Mouse (Mus musculus): ENCODE data around the gene Rpl37a.
A peak's percentile ranks its signal among the peaks of the same experiment; 100 is the strongest.

The Rpl37a gene

GRCm38 (mm10) chr1:72710753-72711653 is at the start of gene Rpl37a:
TSS of gene Rpl37a (plus strand) at chr1:72711290.
- DNase-seq (ENCODE audit: low spot score) = peak; percentile 100

- DNase-seq (ENCODE audit: low spot score) = no peak
These were observed 38.0 kb upstream of the Rpl37a start for GRCm38 (mm10) chr1:72673070-72673469.

- no peak for DNase-seq (ENCODE audit: low spot score)
These were observed 14.8 kb upstream of the Rpl37a start for GRCm38 (mm10) chr1:72696256-72696655.

GRCm38 (mm10) chr1:72698651-72699050 is 12.4 kb upstream of the Rpl37a start:
- DNase-seq (ENCODE audit: low spot score) = no peak

DNA sequence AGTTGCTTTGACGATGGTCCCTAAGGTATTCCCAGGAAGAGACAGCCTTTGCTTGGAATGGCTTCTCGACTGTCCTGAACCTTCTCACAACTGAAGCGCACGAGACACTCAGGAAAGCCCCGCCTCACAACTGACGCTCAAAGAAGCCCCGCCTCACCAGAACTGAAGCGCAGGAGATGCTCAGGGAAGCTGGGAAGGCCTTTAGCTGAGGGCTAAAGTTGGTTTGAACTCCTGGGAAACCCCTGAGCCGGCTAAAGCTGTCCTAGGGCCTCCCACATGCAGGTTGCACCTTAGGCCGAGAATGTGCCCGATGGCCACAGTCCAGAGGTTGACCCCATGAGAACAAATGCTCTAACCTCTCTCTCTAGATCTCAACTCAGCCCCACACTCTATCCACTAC is 10.6 kb upstream of the Rpl37a start, which contains the start of gene Ankar:
TSS of gene Ankar (minus strand) at position 101 of the 400 bp plus-strand sequence.
- DNase-seq (ENCODE audit: low spot score) = no peak

GRCm38 (mm10) chr1:72707525-72707924 is 3.6 kb upstream of the Rpl37a start:
- DNase-seq (ENCODE audit: low spot score) = no peak

DNA sequence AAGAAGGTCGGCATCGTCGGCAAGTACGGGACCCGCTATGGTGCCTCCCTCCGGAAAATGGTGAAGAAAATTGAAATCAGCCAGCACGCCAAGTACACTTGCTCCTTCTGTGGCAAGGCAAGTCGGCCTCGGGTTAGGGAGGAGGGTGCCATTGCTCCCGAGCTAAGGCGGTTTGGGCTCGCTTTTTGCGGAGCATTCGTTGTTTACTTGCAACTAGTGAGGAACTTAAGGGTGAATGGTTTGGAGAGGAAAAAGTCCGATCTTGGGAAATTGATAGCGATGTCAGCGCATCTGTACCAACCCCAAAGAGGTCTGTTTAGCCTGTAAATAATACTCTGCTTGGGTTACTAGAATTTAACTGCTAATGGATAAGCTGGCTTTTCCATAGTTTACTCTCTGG is 594 bp downstream of the Rpl37a start:
- no peak for DNase-seq (ENCODE audit: low spot score)

- DNase-seq (ENCODE audit: low spot score) = no peak
These were observed 3.5 kb downstream of the Rpl37a start for GRCm38 (mm10) chr1:72714547-72714946.

GRCm38 (mm10) chr1:72715065-72715464 is 4.0 kb downstream of the Rpl37a start:
- no peak for DNase-seq (ENCODE audit: low spot score)

GRCm38 (mm10) chr1:72715593-72716361 is 4.7 kb downstream of the Rpl37a start:
- DNase-seq (ENCODE audit: low spot score) = no peak

GRCm38 (mm10) chr1:72716421-72716820 is 5.3 kb downstream of the Rpl37a start:
- DNase-seq (ENCODE audit: low spot score) = no peak

DNA sequence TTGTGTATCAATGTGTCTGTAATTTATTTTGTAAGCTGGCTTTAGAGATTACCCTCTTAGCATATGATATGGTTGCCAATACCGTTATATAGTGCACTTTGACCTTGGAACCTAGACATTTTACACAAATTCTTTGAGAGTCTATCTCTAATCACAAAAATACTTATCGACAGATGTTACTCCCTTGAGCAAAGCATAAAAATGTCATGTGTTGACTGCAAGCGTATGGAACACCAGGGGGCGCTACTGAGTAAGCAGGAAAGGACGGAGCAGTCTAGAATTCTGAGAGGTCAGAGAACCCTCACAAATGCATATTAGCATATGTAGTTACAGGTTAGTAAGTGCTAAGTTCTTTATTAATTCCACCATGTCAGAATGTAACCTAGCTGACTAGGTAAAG is 5.8 kb downstream of the Rpl37a start:
- peak; percentile 86 for DNase-seq (ENCODE audit: low spot score)

GRCm38 (mm10) chr1:72717540-72717939 is 6.5 kb downstream of the Rpl37a start:
- DNase-seq (ENCODE audit: low spot score) = no peak

DNA sequence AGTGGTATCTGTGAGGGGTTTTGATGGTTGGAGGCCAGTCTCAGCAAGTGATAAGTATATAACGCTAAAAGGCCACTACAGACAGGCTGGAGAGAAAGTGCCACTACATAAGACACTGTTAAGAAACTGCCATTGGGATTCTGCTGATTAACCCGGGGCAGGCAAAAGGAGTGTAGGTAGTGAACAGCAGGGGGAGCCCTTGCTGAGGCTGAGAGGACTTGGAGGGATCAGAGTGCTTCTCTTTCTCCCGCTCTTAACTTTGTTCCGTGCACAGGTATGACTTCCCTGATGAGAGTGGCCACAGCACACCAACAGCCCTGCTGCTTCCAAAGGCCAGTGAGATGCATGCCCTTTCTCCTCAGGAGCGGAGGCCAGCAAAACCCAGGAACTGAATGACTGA is 7.8 kb downstream of the Rpl37a start:
- DNase-seq (ENCODE audit: low spot score) = peak; percentile 86

GRCm38 (mm10) chr1:72720115-72720725 is 9.1 kb downstream of the Rpl37a start:
- peak; percentile 42 for DNase-seq (ENCODE audit: low spot score)

GRCm38 (mm10) chr1:72722646-72723045 is 11.6 kb downstream of the Rpl37a start:
- no peak for DNase-seq (ENCODE audit: low spot score)

GRCm38 (mm10) chr1:72724354-72724753 is 13.3 kb downstream of the Rpl37a start:
- no peak for DNase-seq (ENCODE audit: low spot score)

DNA sequence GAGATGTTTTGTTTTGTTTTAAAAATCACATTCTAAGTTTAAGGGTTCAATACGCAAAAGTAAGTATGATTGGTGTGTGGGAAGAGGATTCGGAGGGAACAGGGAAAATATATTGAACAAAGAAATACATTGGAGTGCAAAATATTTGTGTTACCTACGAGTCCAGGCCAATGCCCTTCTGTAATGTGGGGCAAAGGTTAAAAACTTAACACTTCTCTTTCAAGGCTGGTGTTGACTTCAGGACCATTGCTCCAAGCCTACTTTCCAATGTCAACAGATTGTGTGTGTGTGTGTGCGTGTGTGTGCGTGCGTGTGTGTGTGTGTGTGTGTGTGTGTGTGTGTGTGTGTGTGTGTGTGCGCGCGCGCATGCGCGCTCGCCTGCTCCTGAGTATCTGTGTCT is 14.9 kb downstream of the Rpl37a start:
- no peak for DNase-seq (ENCODE audit: low spot score)

DNA sequence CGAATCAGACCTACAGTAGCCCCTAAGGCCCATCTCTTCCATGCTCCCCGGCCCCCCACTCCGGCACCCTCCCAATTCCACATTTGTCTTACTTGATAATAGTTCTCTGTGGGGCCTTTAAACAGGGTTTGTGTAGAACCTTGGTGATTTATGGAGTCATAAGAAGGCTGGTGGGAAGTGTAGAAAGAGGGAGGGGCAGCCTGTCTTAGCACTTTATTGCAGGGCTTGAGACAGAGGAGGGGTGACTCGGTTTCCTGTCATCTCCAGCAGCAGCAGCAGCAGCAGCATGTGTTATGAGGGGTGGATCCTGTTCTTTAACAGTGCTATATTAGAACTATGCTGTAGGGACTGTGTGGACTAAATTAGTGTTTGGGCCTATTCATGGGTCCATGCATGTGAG is 17.7 kb downstream of the Rpl37a start:
- DNase-seq (ENCODE audit: low spot score) = no peak

GRCm38 (mm10) chr1:72730126-72730525 is 19.0 kb downstream of the Rpl37a start:
- no peak for DNase-seq (ENCODE audit: low spot score)

GRCm38 (mm10) chr1:72733191-72733691 is 22.2 kb downstream of the Rpl37a start:
- no peak for DNase-seq (ENCODE audit: low spot score)

GRCm38 (mm10) chr1:72736397-72737125 is 25.5 kb downstream of the Rpl37a start:
- no peak for DNase-seq (ENCODE audit: low spot score)

Data from embryo, embryonic 10 days (tissue).